Mouse (Mus musculus): ENCODE data around the gene Zfhx3.

Zfhx3 gene

GRCm38 (mm10) chr8:108454561-108455311 is 512.3 kb downstream of the Zfhx3 start:
- DNase-seq (ENCODE audit: low spot score in 2 of 2) = no peak

GRCm38 (mm10) chr8:108466653-108467052 is 524.2 kb downstream of the Zfhx3 start:
- no peak for DNase-seq (ENCODE audit: low spot score in 2 of 2)

- no peak for DNase-seq (ENCODE audit: low spot score in 2 of 2)
These were observed 525.0 kb downstream of the Zfhx3 start for GRCm38 (mm10) chr8:108467172-108468035.

DNA sequence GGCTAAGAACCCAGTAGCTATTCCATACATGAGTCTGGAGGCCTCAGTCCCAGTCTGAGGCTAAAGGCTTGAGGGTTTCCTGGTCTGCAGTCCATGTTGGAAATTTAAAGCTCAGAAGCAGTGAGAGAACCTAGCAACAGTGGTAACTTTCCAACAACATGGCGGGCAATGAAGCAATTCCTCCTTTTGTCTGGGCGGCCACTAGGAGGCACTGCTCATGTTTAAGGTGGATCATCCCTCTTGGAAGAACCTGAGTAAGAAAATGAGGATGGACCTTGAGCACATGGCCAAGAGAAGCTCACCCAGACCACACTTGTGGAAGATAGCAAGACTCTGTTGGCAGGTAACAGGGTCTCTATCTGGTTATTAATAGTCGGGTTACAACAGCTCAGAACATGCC is 527.8 kb downstream of the Zfhx3 start:
- DNase-seq (ENCODE audit: low spot score in 2 of 2) = no peak

- no peak for DNase-seq (ENCODE audit: low spot score in 2 of 2)
These were observed 532.1 kb downstream of the Zfhx3 start for GRCm38 (mm10) chr8:108474556-108474955.

- DNase-seq (ENCODE audit: low spot score in 2 of 2) = no peak
These were observed 535.7 kb downstream of the Zfhx3 start for GRCm38 (mm10) chr8:108478131-108478530.

DNA sequence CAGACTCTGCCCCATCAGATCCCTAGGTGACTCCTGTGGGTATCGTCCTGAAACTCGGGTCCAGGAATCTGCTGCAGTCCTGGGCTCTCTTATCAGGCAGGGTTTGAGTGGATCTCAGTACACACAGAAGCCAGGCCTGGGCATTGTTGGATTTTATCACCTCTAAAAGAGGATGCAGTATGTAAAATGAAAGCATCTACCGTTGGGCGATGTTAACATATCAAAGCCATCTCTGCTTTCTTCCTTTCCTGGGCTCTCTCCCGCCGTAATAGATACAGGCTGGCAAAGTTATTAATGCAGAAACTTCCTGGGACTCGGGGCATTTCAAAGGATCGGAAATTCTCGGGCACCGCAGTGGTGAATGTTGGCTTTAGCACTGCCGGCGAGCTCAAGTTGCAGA is 537.7 kb downstream of the Zfhx3 start:
- no peak for DNase-seq (ENCODE audit: low spot score in 2 of 2)

DNA sequence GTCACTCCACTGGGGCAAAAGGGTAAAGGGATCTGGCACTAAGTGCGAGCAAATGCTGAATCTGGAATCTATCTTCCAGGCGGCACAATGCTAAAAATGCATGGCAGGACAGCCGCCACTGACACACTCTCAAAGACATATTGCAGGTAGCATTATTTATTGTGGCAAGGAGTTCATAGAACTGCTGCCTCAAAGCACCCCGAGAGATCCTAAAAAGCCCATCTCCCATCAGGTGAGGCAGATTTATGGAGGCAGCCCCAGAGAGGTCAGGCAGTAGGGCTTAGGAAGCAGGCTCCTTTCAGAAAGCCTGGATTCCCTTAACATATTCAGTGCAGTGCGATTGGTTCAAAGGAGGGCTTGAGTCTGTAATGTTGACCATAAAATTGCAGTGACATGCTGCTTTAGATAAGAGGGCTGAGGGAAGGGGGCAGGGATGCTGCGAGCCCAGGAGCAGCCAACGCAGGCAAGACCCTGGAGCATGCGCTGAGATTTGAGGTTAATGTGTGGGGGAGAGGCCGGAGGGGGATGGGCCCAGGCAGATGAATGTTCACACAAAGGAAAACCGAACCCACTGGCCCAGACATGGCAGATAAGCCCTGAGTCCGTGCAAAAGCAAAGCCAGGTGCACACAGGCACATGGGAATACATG is 538.8 kb downstream of the Zfhx3 start:
- DNase-seq (ENCODE audit: low spot score in 2 of 2) = no peak

- DNase-seq (ENCODE audit: low spot score in 2 of 2) = no peak
These were observed 553.7 kb downstream of the Zfhx3 start for GRCm38 (mm10) chr8:108496101-108496500.

DNA sequence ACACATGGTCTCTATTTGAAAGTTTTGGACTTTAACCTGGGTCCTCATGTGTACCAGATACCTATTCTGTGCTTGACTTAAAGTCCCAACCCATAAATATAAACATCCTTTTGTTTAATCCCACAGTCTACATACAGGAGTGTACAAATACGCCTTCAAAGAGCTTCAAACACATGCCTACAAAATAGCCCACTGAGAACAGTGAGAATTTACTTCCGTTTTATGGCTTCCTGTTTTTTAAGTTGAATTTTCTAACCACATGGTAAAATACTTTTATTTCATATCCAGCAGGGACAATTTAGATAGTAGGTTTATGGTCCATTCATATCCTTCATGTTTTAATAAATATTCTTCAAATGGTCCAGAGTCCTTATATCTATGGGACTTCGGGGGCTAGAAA is 564.3 kb downstream of the Zfhx3 start:
- no peak for DNase-seq (ENCODE audit: low spot score in 2 of 2)

DNA sequence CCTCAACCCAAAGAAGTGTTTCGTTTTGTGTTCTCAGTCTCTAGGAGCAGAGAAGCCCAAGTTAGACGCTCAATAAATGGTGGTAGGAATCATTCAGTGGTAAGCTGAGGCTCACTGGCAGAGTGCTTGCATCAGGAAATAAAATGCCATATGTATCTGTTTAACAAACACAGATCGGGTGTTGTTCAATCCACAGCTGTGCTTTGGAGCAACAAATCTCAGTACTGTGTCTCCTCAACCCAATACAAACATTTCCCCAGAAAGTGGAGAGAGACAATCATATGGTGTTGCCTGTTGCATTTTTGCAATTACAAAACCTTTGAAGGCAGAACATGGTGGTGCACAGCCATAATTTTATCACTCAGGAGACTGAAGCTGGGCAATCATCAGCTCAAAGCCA is 565.3 kb downstream of the Zfhx3 start:
- DNase-seq (ENCODE audit: low spot score in 2 of 2) = no peak

DNA sequence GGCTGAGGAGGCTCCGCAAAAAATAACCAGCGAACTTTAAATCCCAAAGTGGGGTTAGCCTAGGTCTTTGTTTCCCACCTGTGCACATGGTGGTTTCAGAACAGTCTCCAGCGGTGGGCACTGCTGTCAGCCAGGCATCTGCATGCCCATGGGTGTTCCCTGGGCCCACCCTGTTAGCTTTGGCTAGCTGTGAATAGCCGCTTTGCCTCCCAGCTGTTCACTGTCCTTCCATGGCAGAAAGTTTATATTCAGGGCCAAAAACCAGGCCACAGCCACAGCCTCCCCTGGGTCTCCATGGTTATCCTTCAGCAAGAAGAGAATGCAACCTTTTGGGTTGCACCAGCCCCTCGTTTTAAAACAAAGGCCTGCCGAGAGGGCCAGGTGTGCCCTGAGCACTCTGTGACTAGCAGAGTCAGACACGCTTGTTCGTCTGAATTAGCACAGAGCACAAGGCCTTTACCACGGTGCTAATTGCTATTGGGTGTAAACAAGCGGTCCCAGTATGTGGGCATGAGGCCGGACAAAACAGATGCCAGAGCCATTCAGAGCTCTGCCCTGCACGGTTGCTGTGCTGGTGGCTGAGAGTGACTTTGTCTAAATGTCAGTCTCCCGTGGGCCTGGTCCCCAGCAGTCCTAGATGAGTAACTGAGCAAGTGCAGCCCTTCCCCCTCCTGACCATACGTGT is 568.3 kb downstream of the Zfhx3 start:
- DNase-seq (ENCODE audit: low spot score in 2 of 2) = no peak

DNA sequence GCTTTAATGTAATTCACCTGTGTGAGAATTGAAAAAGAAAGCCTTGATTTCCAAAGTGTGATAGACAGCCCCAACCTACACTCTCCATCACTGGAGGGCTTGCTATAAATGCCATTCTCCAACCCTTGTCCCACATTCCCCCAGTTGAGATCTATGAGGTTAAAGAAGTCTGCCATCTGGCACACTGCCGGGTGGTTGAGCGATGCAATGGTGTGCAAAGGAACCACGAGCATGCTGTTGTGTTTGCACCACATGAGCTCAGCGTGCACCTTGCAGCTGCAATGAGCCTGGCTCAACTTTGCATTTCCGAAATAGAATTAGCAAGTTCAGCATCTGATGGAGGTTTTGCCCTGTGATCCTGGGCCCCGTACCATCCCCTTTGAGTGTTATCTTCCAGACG is 575.7 kb downstream of the Zfhx3 start:
- DNase-seq (ENCODE audit: low spot score in 2 of 2) = no peak

GRCm38 (mm10) chr8:108522050-108522449 is 579.6 kb downstream of the Zfhx3 start:
- no peak for DNase-seq (ENCODE audit: low spot score in 2 of 2)

GRCm38 (mm10) chr8:108529421-108529820 is 587.0 kb downstream of the Zfhx3 start:
- no peak for DNase-seq (ENCODE audit: low spot score in 2 of 2)

- DNase-seq (ENCODE audit: low spot score in 2 of 2) = no peak
These were observed 592.9 kb downstream of the Zfhx3 start for GRCm38 (mm10) chr8:108535121-108535876.

- DNase-seq (ENCODE audit: low spot score in 2 of 2) = no peak
These were observed 593.7 kb downstream of the Zfhx3 start for GRCm38 (mm10) chr8:108536186-108536585.

- no peak for DNase-seq (ENCODE audit: low spot score in 2 of 2)
These were observed 594.5 kb downstream of the Zfhx3 start for GRCm38 (mm10) chr8:108536911-108537351.

DNA sequence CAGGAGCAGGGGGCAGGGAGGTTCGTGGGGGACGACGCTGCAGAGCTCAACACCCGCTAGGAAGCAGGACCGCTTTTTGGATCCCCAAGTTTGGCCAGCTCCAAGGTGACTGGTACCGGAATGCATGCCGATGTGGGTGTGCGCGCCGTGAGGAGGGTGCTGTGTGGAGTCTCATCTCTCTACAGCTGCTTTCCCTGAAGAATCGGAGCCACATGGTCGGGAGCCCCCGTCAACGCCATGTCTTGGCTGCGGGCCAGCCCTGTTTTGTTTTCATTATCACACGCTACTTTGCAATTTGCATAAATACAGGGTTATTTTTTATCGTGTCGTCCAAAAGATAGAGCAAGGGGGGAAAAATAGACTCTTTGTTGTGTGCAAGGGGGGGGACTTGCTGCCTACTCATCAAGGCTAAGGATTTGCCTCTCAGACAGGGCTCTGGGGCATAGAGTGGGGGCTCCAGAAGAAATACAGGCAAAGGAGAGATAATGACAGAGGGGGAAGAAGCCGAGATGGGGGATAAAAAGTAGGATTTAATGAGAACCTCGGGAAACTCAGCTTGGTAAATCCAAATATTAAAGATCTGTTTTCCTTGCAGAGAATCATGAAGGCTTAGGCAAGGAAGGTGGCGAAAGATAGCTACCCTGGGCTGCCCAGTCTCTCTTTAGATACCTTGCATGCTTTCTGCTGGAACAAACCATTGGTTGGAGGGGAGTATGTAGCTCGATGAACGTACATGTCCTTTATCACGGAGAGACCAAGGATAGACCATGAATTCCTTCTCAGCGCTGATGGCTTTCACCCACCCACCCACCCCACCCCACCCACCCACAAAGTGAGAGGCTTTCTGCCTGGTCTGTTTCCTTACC is 595.5 kb downstream of the Zfhx3 start:
- DNase-seq (ENCODE audit: low spot score in 2 of 2) = no peak

- DNase-seq (ENCODE audit: low spot score in 2 of 2) = no peak
These were observed 596.6 kb downstream of the Zfhx3 start for GRCm38 (mm10) chr8:108538929-108539555.

Measured in heart, adult 9 months (tissue).